Mouse (Mus musculus): ENCODE data around the gene Metap1d.

Metap1d gene

DNA sequence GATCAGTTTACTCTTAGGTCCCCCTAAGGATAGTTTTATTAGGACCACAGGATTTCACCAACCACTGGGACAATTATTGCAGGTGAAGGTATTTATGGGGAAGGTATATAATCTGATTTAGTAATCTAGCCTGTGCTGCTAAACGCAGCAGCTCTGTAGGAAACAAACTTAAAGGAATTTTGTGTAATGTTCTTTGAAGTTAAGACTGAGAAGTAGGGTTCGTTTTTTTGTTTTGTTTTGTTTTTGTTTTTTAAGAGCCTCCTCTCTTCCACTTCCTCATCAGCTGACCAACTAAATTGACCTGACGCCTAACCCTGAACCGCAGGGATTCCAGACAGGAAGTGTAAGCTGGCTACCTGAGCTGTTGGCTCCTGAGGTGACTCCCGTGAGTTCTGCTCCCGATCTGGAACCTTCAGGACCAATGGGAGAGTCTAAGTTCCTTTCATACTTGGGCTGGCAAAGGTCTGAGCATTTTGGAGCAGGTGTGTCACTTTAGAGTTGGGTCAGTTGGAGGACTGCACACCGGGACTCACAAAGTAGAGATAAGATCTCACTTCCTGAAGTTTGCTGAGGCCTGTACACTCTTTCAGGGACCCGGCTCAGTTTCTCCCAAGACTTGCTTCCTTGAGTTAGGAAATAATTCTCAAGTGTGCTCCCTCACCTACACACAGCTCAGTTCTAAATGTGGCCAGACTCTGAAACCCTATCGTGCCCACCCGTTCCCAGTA lies 73.7 kb downstream of the Metap1d start:
- DNase-seq (ENCODE audit: extremely low spot score, low read depth, low spot score): no peak

DNA sequence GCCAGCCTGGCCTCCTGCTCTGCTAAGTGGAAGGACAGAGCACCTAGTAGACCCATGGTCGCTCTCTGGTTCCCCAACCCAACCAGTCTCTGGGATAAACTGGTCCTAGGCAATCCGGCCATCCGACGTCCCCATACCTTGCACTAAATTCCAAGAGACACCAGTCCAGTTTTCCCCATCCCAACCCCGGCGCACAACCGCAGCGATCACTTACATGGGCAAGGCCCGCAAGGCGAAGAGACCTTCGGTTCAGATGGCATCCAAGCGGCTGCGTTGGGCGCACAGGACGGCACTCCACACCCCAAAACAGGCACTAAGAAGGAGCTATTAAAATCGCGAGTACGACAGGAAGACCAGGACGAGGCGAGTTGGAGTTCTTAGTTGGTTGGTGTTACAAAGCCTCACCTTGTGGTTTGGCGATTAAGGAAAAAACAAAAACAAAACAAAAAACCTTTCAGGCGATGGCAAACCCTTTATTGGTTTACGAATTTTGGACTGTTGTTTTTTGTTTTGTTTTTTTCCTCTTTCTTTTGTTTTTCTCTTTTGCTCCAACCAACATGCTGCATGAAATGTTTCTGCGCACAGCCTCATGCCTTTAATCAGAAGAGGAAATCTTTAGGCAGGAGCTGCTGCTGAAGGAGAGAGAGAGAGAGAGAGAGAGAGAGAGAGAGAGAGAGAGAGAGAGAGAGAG lies 74.4 kb downstream of the Metap1d start:
- no peak for DNase-seq (ENCODE audit: extremely low spot score, low read depth, low spot score)

DNA sequence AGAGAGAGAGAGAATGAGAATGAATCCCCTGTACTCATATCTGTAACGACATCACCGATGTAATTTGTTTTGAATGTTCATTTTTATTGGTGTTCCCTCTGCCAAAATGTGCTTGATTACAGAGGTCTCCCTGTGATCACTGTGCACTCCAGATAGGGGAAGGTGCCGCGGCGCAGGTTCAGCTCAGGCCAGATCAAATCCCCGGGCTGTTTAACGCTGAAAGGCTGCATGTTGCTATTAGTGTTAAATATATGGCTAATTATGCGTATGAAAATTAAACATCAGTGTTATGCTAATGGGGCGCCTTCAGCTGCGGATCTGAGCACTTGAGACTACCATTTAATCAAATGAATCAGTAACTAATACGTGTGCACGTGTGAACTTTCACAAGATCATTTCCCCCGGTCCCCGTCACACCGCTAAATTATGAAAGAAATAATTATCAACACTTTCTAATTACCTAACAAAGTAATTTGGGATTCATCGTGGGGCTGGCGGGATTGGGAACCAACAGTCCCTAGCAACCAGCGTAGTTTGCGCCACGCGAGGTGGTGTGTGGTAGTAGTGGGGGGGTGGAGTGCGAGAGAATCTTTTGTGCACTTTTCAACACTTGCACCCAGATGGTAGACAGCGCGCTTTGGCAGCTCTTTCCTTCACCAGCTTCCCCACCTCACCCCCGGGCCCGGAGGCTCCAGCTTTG lies 75.1 kb downstream of the Metap1d start, which contains the start of gene Dlx1:
Gene Dlx1 (plus strand): TSS at position 100 of the 700 bp plus-strand sequence.
- DNase-seq (ENCODE audit: extremely low spot score, low read depth, low spot score): no peak

GRCm38 (mm10) chr2:71528714-71529510 lies 75.8 kb downstream of the Metap1d start:
- no peak for DNase-seq (ENCODE audit: extremely low spot score, low read depth, low spot score)

DNA sequence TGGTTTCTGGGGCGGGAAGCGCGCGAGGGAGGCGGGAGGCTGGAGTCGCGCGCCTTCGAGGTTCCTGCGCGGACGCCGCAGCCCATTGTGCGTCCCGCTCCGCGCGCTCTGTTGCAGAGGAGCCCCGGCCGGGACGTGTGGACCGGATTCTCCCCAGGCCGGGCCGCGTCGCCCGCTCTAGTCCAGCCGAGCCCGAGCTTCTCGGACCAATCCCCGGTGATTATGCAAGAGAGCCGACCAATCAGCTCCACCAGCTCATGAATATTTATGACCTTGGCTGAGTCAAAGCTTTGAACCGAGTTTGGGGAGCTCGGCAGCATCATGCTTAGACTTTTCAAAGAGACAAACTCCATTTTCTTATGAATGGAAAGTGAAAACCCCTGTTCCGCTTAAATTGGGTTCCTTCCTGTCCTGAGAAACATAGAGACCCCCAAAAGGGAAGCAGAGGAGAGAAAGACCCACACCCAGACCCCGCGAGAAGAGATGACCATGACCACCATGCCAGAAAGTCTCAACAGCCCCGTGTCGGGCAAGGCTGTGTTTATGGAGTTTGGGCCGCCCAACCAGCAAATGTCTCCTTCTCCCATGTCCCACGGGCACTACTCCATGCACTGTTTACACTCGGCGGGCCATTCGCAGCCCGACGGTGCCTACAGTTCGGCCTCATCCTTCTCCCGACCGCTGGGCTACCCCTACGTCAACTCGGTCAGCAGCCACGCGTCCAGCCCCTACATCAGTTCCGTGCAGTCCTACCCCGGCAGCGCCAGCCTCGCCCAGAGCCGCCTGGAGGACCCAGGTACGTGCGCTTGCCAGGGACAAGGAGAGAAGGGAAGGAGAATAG lies 76.7 kb downstream of the Metap1d start:
- no peak for DNase-seq (ENCODE audit: extremely low spot score, low read depth, low spot score)

- no peak for DNase-seq (ENCODE audit: extremely low spot score, low read depth, low spot score)
These were observed 77.5 kb downstream of the Metap1d start for GRCm38 (mm10) chr2:71530391-71531123.

DNA sequence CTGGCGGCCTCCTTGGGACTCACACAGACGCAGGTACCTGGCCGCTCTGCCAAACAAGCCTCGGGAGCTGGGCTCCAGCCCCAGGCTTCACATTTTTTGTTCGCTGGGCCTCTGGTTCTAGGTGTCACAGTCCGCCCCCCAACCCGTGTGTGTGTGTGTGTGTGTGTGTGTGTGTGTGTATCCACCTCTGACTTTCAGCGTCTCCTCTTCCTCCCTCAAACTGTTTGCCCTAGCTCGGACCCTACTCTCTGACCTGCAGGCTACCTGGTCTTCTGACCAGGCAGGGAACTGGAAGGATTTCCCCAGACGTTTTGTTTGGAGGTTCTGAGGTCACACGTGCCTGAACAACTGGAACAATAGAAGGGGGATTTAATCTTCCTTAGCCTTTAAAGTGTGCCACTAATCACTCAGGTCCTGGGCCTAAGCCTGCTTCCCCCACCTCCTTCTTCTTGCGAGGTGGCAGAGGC lies 78.1 kb downstream of the Metap1d start:
- no peak for DNase-seq (ENCODE audit: extremely low spot score, low read depth, low spot score)

GRCm38 (mm10) chr2:71531990-71532970 lies 79.2 kb downstream of the Metap1d start:
- DNase-seq (ENCODE audit: extremely low spot score, low read depth, low spot score): no peak

DNA sequence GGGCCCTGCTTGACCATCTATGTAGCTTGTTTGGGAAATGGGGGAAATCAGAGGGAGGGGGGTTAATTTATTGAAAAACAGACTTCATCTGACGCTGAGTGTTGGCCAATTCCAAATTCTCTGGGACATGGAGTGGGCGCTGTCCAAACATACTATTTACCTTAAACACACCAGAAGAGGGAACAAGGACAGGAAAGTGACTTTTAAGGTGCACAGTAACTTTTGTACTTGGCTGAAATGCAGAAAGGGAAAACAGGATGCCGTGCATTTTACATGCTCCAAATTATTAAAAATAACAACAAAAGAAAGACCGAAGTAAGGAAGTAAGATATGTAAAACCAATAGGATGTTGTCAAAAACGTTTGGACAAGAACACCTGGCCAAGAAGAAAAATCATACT lies 80.0 kb downstream of the Metap1d start:
- DNase-seq (ENCODE audit: extremely low spot score, low read depth, low spot score): no peak

DNA sequence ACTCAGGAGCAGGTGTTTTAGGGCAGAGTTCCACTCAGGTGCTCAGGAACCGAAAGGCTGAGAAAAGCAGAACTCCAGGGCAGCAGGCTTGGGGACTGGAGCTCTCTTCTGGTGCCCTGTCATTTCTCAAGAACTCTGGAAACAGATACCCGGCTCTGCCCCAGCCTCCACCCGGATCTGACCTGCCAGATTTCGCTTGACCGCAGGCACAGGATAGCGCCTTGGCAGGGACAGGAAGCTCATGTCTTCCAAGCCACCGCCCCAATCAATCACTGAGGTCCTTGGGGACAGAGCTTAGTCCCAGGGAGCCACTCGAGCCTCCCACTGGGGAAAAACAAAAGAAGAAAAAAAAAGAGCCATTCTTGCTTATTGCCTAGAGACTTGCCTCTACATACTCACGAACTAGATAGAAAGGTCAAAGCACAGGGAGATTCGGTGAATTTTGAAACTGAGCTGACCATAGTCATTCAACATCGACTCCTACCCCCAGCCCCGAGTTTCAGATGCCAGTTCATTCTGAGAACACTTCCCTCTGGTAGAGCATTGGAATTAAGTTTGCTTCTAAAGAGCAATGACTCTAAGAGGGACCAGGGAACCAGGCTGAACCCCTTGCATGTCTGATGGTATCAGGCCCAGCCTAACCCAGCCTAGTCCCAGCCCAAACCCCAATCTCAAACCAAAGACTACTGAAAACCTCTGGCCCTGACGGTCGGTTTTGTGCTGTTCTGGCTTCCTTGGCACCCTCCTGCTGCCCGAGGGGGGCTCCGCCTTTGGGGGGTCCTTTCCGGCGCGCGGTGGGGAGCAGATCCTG lies 81.4 kb downstream of the Metap1d start:
- no peak for DNase-seq (ENCODE audit: extremely low spot score, low read depth, low spot score)

- no peak for DNase-seq (ENCODE audit: extremely low spot score, low read depth, low spot score)
These were observed 87.7 kb downstream of the Metap1d start for GRCm38 (mm10) chr2:71540611-71541417.

DNA sequence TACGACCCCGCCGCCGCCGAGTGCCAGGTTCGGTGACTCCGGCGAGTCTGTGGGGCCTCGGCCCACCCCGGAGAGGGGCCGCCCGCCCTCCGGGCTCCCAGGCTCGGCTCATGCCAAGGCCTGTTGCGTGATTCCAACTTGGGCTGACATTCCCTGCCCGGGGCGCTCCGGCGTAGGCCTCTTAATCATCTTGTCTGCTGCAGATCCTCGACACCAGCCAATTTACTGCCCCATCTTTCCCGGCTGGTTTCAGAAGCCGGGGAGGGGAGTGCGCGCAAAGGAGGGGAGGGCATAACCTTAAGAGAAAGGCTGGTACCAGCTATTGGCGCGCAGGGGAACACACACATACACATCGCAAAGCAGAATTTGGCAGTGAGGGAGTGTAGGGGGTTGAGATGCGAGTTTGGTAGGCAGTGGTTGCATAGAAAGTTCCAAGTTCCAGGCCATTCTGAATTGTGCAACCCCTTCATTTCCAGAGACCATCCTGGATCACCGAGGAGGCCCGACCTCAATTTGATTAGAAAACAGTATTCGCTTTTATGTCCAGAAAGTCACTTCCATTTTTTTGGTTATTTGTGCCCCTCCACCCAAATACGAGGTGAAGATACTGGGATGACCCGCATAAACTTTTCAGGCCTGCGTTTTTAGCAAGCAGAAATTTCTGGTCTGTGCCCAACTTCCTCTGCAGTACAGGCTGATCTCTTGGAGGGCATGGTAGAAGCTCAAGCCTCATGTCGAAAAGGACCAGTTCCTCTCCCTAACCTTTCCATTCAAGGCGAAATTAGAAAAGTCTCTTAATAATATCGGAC lies 88.5 kb downstream of the Metap1d start:
- no peak for DNase-seq (ENCODE audit: extremely low spot score, low read depth, low spot score)

DNA sequence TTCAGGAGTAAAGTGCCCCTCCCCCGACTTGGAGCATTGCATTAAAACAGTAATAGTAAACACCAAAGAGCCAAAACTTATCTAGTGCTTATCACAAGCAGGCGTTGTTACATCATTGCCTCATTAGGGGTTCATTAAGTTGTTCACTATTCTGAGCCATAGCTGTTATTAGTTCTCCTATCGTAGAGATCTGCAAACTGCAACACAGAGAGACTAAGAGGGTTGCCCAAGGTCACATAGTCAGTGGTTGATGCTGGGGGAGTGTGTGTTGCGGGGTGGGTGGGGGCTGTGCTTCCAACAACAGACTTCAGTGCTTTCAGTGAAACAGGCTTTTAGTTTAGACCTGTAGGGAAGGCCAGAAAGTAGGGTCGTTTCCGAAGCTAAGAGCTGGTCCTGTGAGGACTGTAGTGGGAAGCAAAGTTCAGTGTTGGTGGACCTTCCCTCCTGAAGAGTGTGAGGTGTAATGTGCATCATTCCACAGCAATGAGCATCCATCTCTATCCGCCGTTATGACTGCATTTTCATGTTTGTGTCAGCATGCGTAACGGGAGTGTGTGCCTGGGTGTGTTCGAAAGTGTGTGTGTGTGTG lies 89.2 kb downstream of the Metap1d start:
- no peak for DNase-seq (ENCODE audit: extremely low spot score, low read depth, low spot score)

- DNase-seq (ENCODE audit: extremely low spot score, low read depth, low spot score): no peak
These were observed 89.8 kb downstream of the Metap1d start for GRCm38 (mm10) chr2:71542816-71543301.

GRCm38 (mm10) chr2:71543531-71543930 lies 90.5 kb downstream of the Metap1d start:
- no peak for DNase-seq (ENCODE audit: extremely low spot score, low read depth, low spot score)
